Mouse (Mus musculus) liver, adult 2 months (tissue): ENCODE measurements at regions not wholly inside any gene's neighbourhood (a gene's known extent, or its start where the extent isn't known, plus 50 kb on each side); places are given as distances from the start of the nearest gene placed in this dataset.

Experiments used
- DNase-seq: peaks from one replicate; pipeline ENCODE4 v3.0.0-alpha.2; 2011; ENCODE audit warnings: low read depth, low spot score; ENCODE audit errors: extremely low read depth
- H3K27ac ChIP-seq: fragments of 200-500 bp; replicated peaks from 2 replicates; pipeline ENCODE4 v1.5.1; 2012; ENCODE audit warnings: low read depth, mild to moderate bottlenecking, control low read depth, inconsistent platforms, low read length; ENCODE audit not compliant: insufficient read depth
- H3K27me3 ChIP-seq: fragments of 200-500 bp; 2 replicates; pipeline ENCODE4 v1.6.1; 2012; ENCODE audit warnings: mild to moderate bottlenecking, moderate library complexity, low read length, inconsistent platforms; ENCODE audit not compliant: control insufficient read depth, insufficient read depth
- H3K36me3 ChIP-seq: fragments of 200-500 bp; 2 replicates; pipeline ENCODE4 v1.6.1; 2012; ENCODE audit warnings: low read length, inconsistent platforms; ENCODE audit not compliant: control insufficient read depth, insufficient read depth
- H3K4me1 ChIP-seq: fragments of 200-500 bp; 2 replicates; pipeline ENCODE4 v1.6.1; 2011; ENCODE audit warnings: low read length; ENCODE audit not compliant: control insufficient read depth, insufficient read depth
- H3K4me3 ChIP-seq: fragments of 200-500 bp; 2 replicates; pipeline ENCODE4 v1.5.1; 2011; ENCODE audit warnings: low read depth, mild to moderate bottlenecking, control low read depth, low read length, moderate library complexity; ENCODE audit not compliant: insufficient read depth
- H3K79me2 ChIP-seq: fragments of 200-500 bp; 2 replicates; pipeline ENCODE4 v1.6.1; 2012; ENCODE audit warnings: inconsistent platforms, mild to moderate bottlenecking, low read length, moderate library complexity; ENCODE audit not compliant: control insufficient read depth, insufficient read depth
- H3K9ac ChIP-seq: fragments of 200-500 bp; 2 replicates; pipeline ENCODE4 v1.6.1; 2012; ENCODE audit warnings: low read depth, mild to moderate bottlenecking, control low read depth, inconsistent platforms, low read length
- CTCF ChIP-seq: fragments of 200-500 bp; IDR thresholded peaks from 2 replicates; pipeline ENCODE4 v1.5.1; 2011; ENCODE audit warnings: low read depth, low read length, control low read depth
- POLR2A ChIP-seq: fragments of 200-500 bp; IDR thresholded peaks from 2 replicates; pipeline ENCODE4 v1.6.1; 2011; ENCODE audit warnings: low read length, control low read depth; ENCODE audit not compliant: insufficient read depth; ENCODE audit errors: extremely low read depth
- WGBS: fragments of 180-500 bp; shearing (Covaris S2); methylation state at CpG from one replicate; pipeline ENCODE4 v1.1.7; 2018; 5-methylcytosine and 5-hydroxymethylcytosine counted together

DNA sequence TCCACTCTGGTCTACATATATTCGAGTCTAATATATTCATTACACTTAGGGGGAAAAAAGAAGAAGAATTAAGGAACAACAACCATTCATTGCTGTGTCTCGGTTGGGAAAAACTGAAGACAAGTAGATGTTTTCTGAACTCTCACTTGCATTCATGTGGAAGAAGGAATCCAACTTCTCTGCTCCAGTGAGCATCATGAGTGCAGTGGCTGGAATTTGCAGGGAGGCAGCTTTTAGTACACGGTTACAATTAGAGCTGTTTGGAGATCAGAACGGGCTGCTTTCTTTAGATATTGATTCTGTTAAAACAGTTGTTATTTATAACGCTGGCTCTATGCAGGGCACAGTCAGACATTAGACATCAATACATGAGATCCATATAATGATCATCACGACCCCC, 298.5 kb upstream of the Syt1 start:
- no peaks in the 10 kb centered on the region for H3K27me3 ChIP-seq
- TF ChIP-seq POLR2A (no peak), CTCF (no peak)
- no peaks in the 10 kb centered on the region for H3K79me2 ChIP-seq
- H3K9ac ChIP-seq = no peak overlapping the region
- H3K4me3 ChIP-seq = no peak overlapping the region
- DNase-seq = no peak
- no peak overlapping the region for H3K27ac ChIP-seq
- H3K4me1 ChIP-seq = no peaks in the 10 kb centered on the region
- no peaks in the 10 kb centered on the region for H3K36me3 ChIP-seq
- 79% methylated on average over 6 of the region's 6 CpGs for WGBS

DNA sequence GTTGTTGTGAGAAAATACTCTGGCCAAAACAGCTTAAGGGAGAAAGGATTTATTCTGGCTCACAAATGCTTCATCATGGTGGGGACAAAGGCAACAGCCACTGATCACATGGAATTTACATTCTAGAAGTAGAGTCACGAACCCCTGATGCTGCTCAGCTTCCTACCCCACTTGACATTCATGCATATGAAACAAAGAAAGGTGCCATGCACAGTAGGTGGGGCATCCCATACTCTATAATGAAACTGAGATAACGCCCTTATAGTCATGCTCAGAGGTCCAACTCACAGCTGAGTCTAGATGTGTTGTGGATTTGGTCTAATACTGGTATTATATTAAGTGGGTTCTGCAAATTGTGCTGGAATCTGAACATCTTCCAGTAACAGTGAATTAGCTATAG, 289.4 kb upstream of the Syt1 start:
- no peaks in the 10 kb centered on the region for H3K36me3 ChIP-seq
- no peak overlapping the region for H3K9ac ChIP-seq
- H3K27ac ChIP-seq = no peak overlapping the region
- no peak for TF ChIP-seq CTCF
- TF ChIP-seq POLR2A = no peak
- no peak for DNase-seq
- H3K4me1 ChIP-seq = no peaks in the 10 kb centered on the region
- WGBS = 82% methylated on average over 2 of the region's 2 CpGs
- H3K79me2 ChIP-seq = no peaks in the 10 kb centered on the region
- H3K27me3 ChIP-seq = no peaks in the 10 kb centered on the region
- no peak overlapping the region for H3K4me3 ChIP-seq

DNA sequence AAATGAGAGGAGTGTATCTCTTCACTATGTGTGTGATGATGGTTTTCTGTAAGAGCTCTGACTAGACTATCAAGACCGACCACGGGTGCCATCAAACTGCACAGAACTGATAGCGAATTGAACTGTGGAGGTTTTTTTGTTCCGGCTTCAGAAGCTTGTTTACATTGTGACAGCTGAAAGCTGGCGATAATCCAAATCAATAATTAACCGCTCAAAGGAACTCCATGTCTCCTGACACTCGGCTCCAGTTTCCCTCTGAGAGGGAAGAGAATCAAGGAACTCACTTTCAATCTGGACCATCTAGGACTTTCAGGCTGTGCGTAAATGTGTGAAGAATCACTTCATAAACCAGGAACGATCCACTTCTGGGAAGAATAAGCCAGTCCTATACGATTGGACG, 289.0 kb upstream of the Syt1 start:
- WGBS = 24% methylated on average over 11 of the region's 11 CpGs

DNA sequence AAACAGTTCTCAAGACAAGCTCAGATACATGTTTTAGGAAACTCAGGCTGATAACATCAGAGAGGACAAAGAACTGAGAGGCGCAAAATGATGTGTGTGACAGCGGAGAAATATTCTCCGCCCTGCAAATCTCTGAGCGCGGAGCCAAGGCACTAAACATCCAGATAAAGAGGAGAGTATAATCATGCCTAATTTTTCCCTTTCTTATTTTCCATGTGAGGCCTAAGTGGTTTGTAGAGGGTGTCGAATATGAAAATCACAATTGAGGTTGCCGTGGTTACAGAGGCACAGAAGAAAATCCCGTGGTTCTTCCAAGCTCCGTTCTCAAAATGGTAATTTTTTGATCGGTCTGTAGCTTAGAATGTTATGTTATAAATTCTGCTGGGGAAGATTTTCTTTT, 272.6 kb upstream of the Syt1 start:
- 93% methylated on average over 10 of the region's 10 CpGs for WGBS
- no peaks in the 10 kb centered on the region for H3K36me3 ChIP-seq
- no peak overlapping the region for H3K4me3 ChIP-seq
- H3K79me2 ChIP-seq = no peaks in the 10 kb centered on the region
- no peak for TF ChIP-seq POLR2A
- TF ChIP-seq CTCF = no peak
- H3K27ac ChIP-seq = no peak overlapping the region
- H3K4me1 ChIP-seq = no peaks in the 10 kb centered on the region
- DNase-seq = no peak
- H3K27me3 ChIP-seq = no peaks in the 10 kb centered on the region
- H3K9ac ChIP-seq = no peak overlapping the region

More for the DNA sequence above, 289.0 kb upstream of the Syt1 start:
- no peaks in the 10 kb centered on the region for H3K27me3 ChIP-seq
- H3K79me2 ChIP-seq = no peaks in the 10 kb centered on the region
- no peak for TF ChIP-seq CTCF
- no peak for TF ChIP-seq POLR2A
- no peaks in the 10 kb centered on the region for H3K4me1 ChIP-seq
- H3K9ac ChIP-seq = no peak overlapping the region
- H3K36me3 ChIP-seq = no peaks in the 10 kb centered on the region
- DNase-seq = peak; percentile 47
- no peak overlapping the region for H3K27ac ChIP-seq
- no peak overlapping the region for H3K4me3 ChIP-seq

DNA sequence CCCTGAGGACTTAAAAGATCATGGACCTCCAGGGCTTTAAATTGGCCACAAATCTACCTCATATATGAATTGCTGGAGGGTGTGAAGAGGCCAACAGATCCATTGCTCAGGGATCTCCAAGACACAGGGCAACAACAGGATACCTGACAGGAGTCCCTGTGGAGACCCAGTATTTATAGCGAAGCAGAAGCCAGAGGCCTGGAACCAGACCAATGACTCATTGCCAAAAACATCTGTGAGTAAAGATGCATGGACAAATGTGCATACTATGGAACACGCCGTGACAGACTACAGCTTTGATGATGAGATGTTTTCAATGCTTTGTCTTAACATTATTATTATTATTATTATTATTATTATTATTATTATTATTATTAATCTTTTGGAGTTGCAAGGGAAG, 239.0 kb upstream of the Syt1 start:
- Histone ChIP-seq H3K36me3 (no peaks in the 10 kb centered on the region), H3K4me1 (no peaks in the 10 kb centered on the region), H3K27ac (no peak overlapping the region), H3K27me3 (no peaks in the 10 kb centered on the region), H3K4me3 (no peak overlapping the region), H3K79me2 (no peaks in the 10 kb centered on the region), H3K9ac (no peak overlapping the region)
- WGBS = 85% methylated on average over 3 of the region's 3 CpGs
- TF ChIP-seq CTCF (no peak), POLR2A (no peak)
- no peak for DNase-seq

DNA sequence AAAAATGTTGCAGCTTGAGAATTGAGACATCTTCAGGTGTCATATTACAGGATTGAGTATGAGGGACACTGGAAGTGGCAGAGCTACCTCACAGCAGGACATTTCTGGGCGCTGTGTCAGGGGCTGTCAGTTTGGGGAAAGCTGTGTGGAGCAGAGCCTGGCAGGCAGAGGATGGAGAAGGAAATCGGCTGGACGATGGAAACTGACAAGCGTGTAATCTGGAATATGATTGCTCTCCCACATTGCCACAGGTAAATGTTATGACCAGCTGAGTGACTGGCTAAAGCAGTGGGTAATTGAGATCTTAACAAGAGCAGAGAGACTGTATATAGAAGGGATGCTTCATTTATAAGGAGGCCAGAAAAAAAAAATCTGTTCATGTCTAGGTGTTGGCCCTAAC, 235.5 kb upstream of the Syt1 start:
- no peak for DNase-seq
- TF ChIP-seq POLR2A = no peak
- no peak for TF ChIP-seq CTCF
- Histone ChIP-seq H3K4me3 (no peak overlapping the region), H3K9ac (no peak overlapping the region), H3K79me2 (no peaks in the 10 kb centered on the region), H3K27me3 (no peaks in the 10 kb centered on the region), H3K4me1 (no peaks in the 10 kb centered on the region), H3K27ac (no peak overlapping the region), H3K36me3 (no peaks in the 10 kb centered on the region)
- WGBS = 68% methylated on average over 4 of the region's 4 CpGs
